Mouse (Mus musculus) thymus, postnatal 25 days (tissue): ENCODE measurements around the gene Acadvl.
"Not testable (repeated sequence)": the region's sequence is repeated elsewhere in the genome, so short reads cannot be mapped to it uniquely, and the experiment has no call there.

Source experiments
- DNase-seq: peaks from one replicate; pipeline ENCODE4 v3.0.0; 2022

Acadvl gene

DNA sequence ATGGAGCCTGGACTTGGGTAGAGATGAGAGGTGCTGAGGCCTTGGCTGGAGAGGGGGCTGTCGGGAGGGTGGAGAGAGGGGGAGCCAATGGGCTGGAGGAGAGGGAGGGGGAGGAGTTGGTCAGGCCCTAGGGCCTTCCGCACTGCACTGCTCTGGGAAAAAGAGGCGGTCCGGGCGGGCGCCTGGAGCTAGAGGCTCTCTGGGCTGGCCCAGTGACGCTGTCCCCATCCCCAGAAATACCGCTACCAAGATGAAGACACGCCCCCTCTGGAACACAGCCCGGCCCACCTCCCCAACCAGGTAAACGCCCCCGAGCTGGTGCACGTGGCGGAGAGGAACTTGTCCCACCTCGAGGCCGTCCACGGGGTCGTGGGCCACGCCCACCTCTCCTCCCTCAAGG, 11.5 kb upstream of the Acadvl start:
- no peak for DNase-seq

GRCm38 (mm10) chr11:70024151-70024514, 8.9 kb upstream of the Acadvl start:
- no peak for DNase-seq

DNA sequence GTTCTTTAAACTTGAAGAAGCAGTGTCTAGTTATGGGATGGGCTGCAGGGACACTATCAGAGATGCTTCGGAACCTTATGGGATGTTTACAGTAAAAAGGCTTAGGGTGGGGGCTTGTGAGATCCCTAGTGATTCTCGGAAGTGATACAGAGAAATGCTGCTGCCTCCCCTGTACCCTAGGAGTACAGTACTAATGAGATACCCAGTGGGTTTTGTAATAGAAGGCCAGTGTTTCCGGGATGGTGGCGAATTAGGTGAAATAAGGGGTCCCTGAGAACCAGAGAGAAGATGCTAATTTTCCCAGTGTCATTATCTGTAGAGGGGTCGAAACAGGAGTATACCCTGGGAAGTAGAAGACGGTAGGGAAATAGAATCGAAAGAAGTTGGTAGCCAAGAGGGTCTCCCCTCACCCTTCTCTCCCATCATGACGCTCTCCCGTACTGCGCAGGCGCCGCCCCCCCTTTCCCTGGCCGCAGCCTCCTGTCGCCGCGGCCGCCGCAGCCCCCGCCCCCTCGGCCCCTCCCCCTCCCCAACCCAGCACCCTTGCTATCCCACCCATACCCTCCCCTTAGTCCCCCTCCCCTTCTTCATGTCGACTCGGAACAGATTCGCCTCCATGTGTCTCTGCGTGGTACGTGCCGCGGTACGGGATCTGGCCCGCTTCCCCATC, 8.4 kb upstream of the Acadvl start:
- DNase-seq: peak; percentile 29

GRCm38 (mm10) chr11:70021264-70022132, 6.3 kb upstream of the Acadvl start:
- peak; percentile 94 for DNase-seq

- DNase-seq: peak; percentile 77
Measured at GRCm38 (mm10) chr11:70020731-70021263, 5.6 kb upstream of the Acadvl start.

DNA sequence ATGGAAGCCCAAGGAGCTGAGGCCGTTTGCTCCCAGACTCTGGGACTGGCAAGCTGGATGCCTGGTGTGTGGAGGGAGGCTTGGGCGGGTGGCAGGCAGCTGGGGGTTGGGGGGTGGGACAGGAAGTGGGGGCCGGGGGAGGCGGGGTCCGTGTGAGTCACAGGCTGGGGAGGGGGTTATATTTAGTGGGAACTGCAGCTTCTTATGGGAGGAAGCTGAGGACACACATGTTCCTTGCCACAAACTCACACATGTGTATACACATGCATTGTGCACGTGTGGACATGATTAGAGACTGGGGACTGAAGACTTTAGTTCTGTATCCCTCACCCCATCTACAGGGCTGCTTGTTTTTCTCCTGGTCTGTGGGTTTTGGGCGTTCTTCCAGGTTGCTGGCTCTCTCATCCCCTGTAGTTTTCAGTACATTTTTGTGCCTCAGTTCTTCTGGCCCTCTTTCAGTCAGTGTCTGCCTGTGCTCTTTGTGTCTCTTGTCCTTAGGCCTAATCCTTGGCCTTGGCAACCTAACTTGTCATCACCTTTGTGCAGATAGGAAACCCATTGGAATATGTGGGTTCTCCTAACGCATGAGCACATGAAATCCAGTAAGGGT, 4.9 kb upstream of the Acadvl start:
- DNase-seq: peak; percentile 65

DNA sequence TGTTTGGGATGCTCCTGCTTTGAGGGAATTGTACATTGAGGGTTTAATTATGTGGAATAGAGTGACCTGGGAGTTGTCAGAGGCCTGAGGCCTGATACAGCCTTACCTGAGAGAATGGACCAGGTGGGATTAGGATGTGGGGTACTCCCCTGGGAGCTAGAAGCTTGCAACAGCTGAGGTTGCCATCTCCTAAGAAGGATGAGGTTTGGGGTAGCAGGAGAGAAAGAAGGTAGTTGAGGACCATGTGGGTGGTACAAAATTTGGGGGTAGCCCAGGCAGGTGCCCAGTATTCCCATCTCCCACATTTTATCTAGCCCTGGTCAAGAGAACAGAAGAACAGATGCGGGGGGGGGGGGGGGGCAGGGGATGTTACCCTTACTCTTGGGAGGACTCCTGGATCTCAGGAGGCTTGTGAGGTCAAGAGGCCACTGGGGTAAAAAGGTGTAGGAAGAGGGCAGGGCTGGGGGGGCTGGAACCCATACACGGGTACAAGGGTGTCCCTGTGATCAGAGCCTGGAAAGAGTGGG, 4.3 kb upstream of the Acadvl start:
- no peak for DNase-seq

DNA sequence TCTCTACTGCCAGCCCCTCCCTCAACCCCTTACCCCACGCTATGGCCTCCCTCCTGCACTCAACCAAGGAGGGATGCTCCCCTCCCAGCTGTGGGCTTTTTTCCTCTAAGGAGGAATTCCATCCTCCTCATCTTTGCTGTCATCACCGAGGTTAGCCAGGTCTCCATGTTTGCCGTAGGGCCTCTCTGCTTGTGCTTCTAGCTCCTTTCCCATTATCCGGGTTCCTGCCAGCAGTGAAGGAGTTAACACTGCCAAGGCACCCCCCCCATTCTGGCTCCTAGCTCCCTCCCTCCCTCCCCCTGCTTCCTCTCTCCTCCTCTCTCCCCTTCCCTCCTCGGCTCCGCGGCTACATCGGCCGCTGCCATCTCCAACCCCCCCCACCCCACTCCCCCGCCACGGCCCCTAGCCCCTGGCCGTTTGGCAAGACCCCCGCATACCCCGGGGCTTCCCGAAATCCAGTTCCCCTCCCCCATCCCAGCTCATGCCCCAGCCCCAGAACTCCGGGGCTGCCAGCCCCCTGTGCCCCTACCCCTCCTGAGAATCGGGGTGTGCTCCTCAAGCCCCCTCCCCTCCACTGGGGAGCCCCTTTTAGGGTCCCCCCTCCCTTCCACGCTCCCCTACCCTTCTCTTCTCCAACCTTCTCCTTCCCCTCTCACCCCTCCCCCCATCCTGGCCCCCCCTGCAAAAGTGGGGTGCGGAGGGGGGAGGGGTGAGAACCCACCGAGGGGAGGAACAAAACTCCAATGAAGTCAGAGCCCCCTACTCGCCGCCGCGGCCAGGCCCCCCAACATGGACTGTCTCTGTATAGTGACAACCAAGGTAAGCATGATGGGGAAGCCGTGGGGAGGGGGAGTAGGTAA, 3.1 kb upstream of the Acadvl start:
- peak; percentile 67 for DNase-seq

- no peak for DNase-seq
Measured at GRCm38 (mm10) chr11:70017199-70017767, 2.1 kb upstream of the Acadvl start.

GRCm38 (mm10) chr11:70016669-70017068, 1.5 kb upstream of the Acadvl start, which contains the start of gene Dlg4:
Dlg4 (plus strand) TSS chr11:70016942.
- no peak for DNase-seq

- DNase-seq: not testable (repeated sequence)
Measured at GRCm38 (mm10) chr11:70016177-70016576, 966 bp upstream of the Acadvl start.

- no peak for DNase-seq
Measured at GRCm38 (mm10) chr11:70015677-70016076, 466 bp upstream of the Acadvl start.

DNA sequence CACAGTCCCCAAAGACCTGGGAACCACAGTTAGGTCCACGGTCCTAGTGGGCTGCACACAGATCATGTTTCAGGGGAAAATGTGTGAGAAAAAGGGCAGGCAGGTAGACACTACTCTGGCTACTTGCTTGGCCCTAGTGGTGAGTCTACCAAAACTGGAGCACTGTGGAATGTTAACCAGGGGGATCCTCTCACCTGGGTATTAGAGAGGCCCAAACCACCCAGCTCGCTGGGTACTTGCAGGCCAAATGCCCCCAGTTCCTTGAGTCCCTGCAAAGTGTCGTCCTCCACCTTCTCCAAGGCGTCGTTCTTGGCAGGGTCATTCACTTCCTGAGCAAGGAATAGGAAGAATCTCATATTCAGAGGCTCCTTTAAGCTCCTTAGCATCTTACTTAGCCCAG, 1.2 kb downstream of the Acadvl start:
- DNase-seq: no peak

GRCm38 (mm10) chr11:70013408-70013807, 1.8 kb downstream of the Acadvl start:
- no peak for DNase-seq

DNA sequence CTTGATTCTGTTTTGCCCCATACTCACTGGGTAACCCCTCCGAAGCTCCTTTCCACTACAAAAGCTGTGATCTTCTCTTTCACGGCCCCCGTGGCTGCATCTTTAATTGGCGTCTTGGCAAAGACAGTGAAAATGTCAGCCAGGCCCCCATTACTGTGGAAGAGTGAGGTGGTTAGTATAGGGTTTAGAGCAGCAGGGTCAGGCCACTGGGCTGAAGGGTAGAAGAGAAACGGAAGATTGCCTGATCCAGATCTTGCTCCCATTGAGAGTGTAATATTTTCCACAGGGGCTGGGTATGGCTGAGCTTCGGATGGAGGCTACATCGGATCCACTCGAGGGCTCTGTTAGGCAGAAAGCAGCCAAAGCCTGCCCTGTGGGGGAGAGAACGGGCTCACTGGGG, 2.3 kb downstream of the Acadvl start:
- no peak for DNase-seq

- DNase-seq: no peak
Measured at GRCm38 (mm10) chr11:70010961-70011360, 4.2 kb downstream of the Acadvl start.

- DNase-seq: no peak
Measured at GRCm38 (mm10) chr11:70010548-70010947, 4.7 kb downstream of the Acadvl start.

DNA sequence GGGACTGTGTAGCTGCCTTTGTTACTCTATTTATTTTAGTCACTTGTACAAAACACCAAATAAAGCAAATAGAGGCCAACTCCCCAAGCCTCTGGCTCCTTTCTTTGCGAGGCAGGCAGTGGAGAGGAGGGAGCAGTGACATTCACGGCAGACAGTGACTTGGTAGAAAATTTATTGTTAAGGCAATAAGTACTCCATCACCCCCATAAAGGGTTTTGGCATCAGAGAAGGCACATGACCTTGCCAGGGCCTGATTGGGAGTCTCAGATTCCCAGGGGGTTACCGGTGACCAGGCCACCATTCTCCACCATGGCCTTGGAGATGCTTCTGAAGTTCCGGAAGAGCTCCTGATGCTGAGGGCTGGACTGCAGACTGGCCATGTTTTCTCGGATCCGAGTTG, 5.2 kb downstream of the Acadvl start:
- DNase-seq: no peak

- peak; percentile 52 for DNase-seq
Measured at GRCm38 (mm10) chr11:70005521-70005920, 9.7 kb downstream of the Acadvl start.

GRCm38 (mm10) chr11:70002471-70002870, 12.7 kb downstream of the Acadvl start:
- no peak for DNase-seq

- peak; percentile 70 for DNase-seq
Measured at GRCm38 (mm10) chr11:70001865-70002264, 13.3 kb downstream of the Acadvl start.

DNA sequence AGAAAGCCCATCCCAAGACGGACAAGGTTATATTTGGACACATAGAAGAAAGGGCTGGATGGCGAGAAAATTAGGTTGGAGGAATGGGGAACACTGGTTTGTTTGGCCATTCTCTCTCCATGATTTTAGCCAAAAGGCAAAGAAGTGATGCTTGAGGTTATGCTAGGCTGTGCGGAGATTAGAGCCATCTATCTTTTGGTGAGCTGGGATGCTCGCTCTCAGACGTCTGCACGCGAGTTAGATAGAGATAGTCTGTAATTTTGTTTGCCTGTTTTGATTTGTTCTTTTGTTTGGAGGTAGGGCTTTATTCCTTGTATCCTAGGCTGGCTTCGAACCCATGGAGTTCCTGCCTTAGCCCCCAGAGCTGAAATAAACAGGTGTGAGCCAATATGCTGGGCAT, 14.1 kb downstream of the Acadvl start:
- DNase-seq: no peak
